Mouse (Mus musculus) spleen, adult 2 months (tissue): Measurements from ENCODE around the gene Nr2f2. TPM values are rescaled to one million over a fixed set of nuclear protein-coding genes. Genes with fewer than 3 reads are reported as not detected.

ENCODE experiments used
- DNase-seq, 2 experiments: peaks; one replicate each; pipeline versions ENCODE4 v3.0.0 to v3.0.0-alpha.2; 2012 to 2021; ENCODE audit warnings: low spot score in 2 of 2, low read depth in 1 of 2
- H3K27ac ChIP-seq: fragments of 200-500 bp; 2 replicates; pipeline ENCODE4 v1.5.1; 2012; ENCODE audit warnings: low read length, inconsistent platforms; ENCODE audit not compliant: insufficient read depth
- H3K27me3 ChIP-seq: fragments of 200-500 bp; 2 replicates; pipeline ENCODE4 v1.6.1; 2012; ENCODE audit warnings: mild to moderate bottlenecking, moderate library complexity, low read length, inconsistent platforms; ENCODE audit not compliant: control insufficient read depth, insufficient read depth
- H3K36me3 ChIP-seq: fragments of 200-500 bp; 2 replicates; pipeline ENCODE4 v1.6.1; 2012; ENCODE audit warnings: mild to moderate bottlenecking, low read length, inconsistent platforms; ENCODE audit not compliant: control insufficient read depth, insufficient read depth
- H3K4me1 ChIP-seq: fragments of 200-500 bp; 2 replicates; pipeline ENCODE4 v1.6.1; 2011; ENCODE audit warnings: inconsistent platforms; ENCODE audit not compliant: control insufficient read depth, insufficient read depth, insufficient read length
- H3K4me3 ChIP-seq: fragments of 200-500 bp; 2 replicates; pipeline ENCODE4 v1.5.1; 2011; ENCODE audit warnings: mild to moderate bottlenecking, inconsistent platforms; ENCODE audit not compliant: insufficient read depth, insufficient read length; ENCODE audit errors: extremely low read depth
- CTCF ChIP-seq: fragments of 200-500 bp; IDR thresholded peaks from 2 replicates; pipeline ENCODE4 v1.5.1; 2011; ENCODE audit warnings: mild to moderate bottlenecking, inconsistent platforms; ENCODE audit not compliant: insufficient read depth, insufficient read length, insufficient replicate concordance; ENCODE audit errors: extremely low read depth
- POLR2A ChIP-seq: fragments of 200-500 bp; IDR thresholded peaks from 2 replicates; pipeline ENCODE4 v1.6.1; 2011; ENCODE audit warnings: low read depth, low read length, inconsistent platforms
- WGBS: fragments of 180-500 bp; shearing (Covaris S2); methylation state at CpG from one replicate; pipeline ENCODE4 v1.1.7; 2018; 5-methylcytosine and 5-hydroxymethylcytosine counted together
- polyA plus RNA-seq: library from polyadenylated mRNA; depleted of rRNA; stranded (reverse); fragments of >200 nt; gene quantifications from 2 replicates; pipeline ENCODE4 v1.2.3, GENCODE M21; 2012

Nr2f2 gene
- polyA plus RNA-seq, 1 experiment: 84.6 TPM

- Histone ChIP-seq H3K4me3 (no peak overlapping the region), H3K4me1 (no peaks in the 10 kb centered on the region), H3K27ac (no peak overlapping the region), H3K27me3 (no peaks in the 10 kb centered on the region), H3K36me3 (no peaks in the 10 kb centered on the region)
- WGBS: 95% methylated on average over 11 of the region's 11 CpGs
- no peak for TF ChIP-seq POLR2A
- no peak for TF ChIP-seq CTCF
- DNase-seq: no peak
These were observed 40.6 kb upstream of the Nr2f2 start for GRCm38 (mm10) chr7:70407123-70407522.

DNA sequence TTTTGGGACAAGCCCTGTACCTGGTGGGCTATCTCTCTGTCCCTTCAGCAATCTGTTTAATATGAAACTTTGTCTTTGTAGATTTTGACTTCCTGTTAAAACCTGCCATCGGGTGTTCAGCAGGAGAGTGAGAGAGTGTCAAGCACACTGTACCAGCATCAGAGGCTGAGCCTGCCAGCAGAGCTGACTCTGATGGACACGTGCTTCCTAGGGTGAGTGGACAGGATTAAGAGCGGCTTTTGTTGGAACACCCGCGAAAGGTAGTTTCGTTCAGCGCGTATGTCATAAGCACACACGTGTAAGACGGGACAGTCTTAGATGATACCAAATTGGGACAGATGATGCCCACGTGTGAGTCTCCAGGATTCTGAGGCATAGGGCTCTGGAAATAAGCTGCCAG is 40.0 kb upstream of the Nr2f2 start:
- Histone ChIP-seq H3K36me3 (no peaks in the 10 kb centered on the region), H3K27me3 (no peaks in the 10 kb centered on the region), H3K4me1 (no peaks in the 10 kb centered on the region), H3K4me3 (no peak overlapping the region), H3K27ac (no peak overlapping the region)
- TF ChIP-seq POLR2A (no peak), CTCF (no peak)
- 92% methylated on average over 11 of the region's 11 CpGs for WGBS
- DNase-seq: no peak

DNA sequence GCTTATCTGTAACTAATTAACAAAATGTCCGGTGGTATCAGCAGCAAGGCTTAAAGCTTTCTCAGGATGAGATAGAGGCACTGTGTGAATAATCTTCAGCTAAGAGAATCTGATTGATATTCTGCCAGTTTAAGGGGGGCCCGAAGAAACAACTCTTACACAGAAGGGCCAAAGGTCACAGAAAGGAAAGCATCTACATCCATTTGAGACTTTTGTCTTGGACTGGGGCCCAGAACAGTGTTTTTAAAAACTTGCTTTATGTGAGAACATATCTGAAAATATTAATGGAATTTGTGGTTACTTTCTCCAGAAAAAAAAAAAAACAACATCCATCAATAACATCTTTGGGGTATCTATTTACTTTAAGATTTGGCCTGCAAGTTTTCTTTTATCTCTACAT is 38.9 kb upstream of the Nr2f2 start:
- WGBS: 78% methylated on average over 2 of the region's 2 CpGs
- TF ChIP-seq CTCF (no peak), POLR2A (no peak)
- no peak for DNase-seq

DNA sequence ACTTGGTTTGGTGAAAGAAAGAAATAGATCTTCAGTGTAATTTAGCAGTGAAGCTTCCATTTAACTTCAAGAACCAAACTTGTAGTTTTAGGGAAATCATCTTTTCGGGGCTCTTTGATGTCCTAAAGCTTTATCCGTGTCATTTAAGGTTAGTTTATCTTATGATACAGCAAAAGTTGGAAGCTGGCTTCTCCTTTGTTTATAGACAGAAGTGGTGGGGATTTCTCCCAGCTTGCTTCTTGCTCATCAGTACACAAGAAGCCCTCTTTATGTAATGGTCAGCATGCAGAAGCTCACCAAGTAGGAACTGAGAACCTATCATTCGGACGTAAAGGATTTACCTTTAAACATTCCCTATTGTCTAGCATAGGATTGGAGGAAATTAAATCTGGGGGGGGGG is 16.3 kb upstream of the Nr2f2 start:
- Histone ChIP-seq H3K27ac (no peak overlapping the region), H3K4me3 (no peak overlapping the region), H3K36me3 (no peaks in the 10 kb centered on the region), H3K27me3 (no peaks in the 10 kb centered on the region), H3K4me1 (no peaks in the 10 kb centered on the region)
- WGBS: 87% methylated on average over 4 of the region's 4 CpGs
- TF ChIP-seq POLR2A: no peak
- TF ChIP-seq CTCF: no peak
- DNase-seq: no peak

More for the DNA sequence above, 38.9 kb upstream of the Nr2f2 start:
- H3K36me3 ChIP-seq: no peaks in the 10 kb centered on the region
- H3K4me3 ChIP-seq: no peak overlapping the region
- no peaks in the 10 kb centered on the region for H3K27me3 ChIP-seq
- H3K27ac ChIP-seq: no peak overlapping the region
- H3K4me1 ChIP-seq: no peaks in the 10 kb centered on the region

GRCm38 (mm10) chr7:70381409-70382244 is 15.1 kb upstream of the Nr2f2 start:
- TF ChIP-seq CTCF: no peak

GRCm38 (mm10) chr7:70380943-70381342 is 14.4 kb upstream of the Nr2f2 start:
- H3K27ac ChIP-seq: no peak overlapping the region
- H3K4me1 ChIP-seq: no peaks in the 10 kb centered on the region
- H3K27me3 ChIP-seq: no peaks in the 10 kb centered on the region
- TF ChIP-seq POLR2A (no peak), CTCF (no peak)
- WGBS: 85% methylated on average over 3 of the region's 3 CpGs
- H3K36me3 ChIP-seq: no peaks in the 10 kb centered on the region
- no peak overlapping the region for H3K4me3 ChIP-seq
- no peak for DNase-seq

More at GRCm38 (mm10) chr7:70381409-70382244, 15.1 kb upstream of the Nr2f2 start:
- DNase-seq: no peak
- 91% methylated on average over 14 of the region's 14 CpGs for WGBS
- Histone ChIP-seq H3K27ac (no peak overlapping the region), H3K27me3 (no peaks in the 10 kb centered on the region), H3K4me1 (no peaks in the 10 kb centered on the region), H3K36me3 (no peaks in the 10 kb centered on the region), H3K4me3 (no peak overlapping the region)

GRCm38 (mm10) chr7:70380246-70380645 is 13.7 kb upstream of the Nr2f2 start:
- Histone ChIP-seq H3K27me3 (no peaks in the 10 kb centered on the region), H3K4me3 (no peak overlapping the region), H3K36me3 (no peaks in the 10 kb centered on the region), H3K4me1 (no peaks in the 10 kb centered on the region), H3K27ac (no peak overlapping the region)
- WGBS: 85% methylated on average over 3 of the region's 3 CpGs
- DNase-seq: no peak
- TF ChIP-seq CTCF (no peak), POLR2A (no peak)
